Mouse (Mus musculus) neural tube, embryonic 14.5 days (tissue): ENCODE measurements around the gene Dctn1. TPM values are rescaled to one million over a fixed set of nuclear protein-coding genes. Genes with fewer than 3 reads are reported as not detected.
A peak's percentile ranks its signal among the peaks of the same experiment; 100 is the strongest.

Source experiments
- ATAC-seq: fragments of 200-750 bp; cut with Nextera tagmentation; 2 replicates; pipeline ENCODE4 v1.8.0; 2017; ENCODE audit warnings: low read depth, mild to moderate bottlenecking, moderate TSS enrichment, moderate library complexity
- H3K27ac ChIP-seq: fragments of 300-500 bp; sonication (generic); 2 replicates; pipeline ENCODE4 v1.5.1; 2014; ENCODE audit warnings: low read depth, mild to moderate bottlenecking, control low read depth, low read length, moderate library complexity, mixed read lengths
- H3K27me3 ChIP-seq: fragments of 300-500 bp; sonication (generic); 2 replicates; pipeline ENCODE4 v1.6.1; 2014; ENCODE audit warnings: low read length; ENCODE audit not compliant: control insufficient read depth, insufficient read depth
- H3K36me3 ChIP-seq: fragments of 300-500 bp; sonication (generic); 2 replicates; pipeline ENCODE4 v1.6.1; 2014; ENCODE audit warnings: low read length, mixed read lengths; ENCODE audit not compliant: control insufficient read depth, insufficient read depth
- H3K4me1 ChIP-seq: fragments of 300-500 bp; sonication (generic); 2 replicates; pipeline ENCODE4 v1.6.1; 2014; ENCODE audit warnings: low read length; ENCODE audit not compliant: control insufficient read depth, insufficient read depth
- H3K4me2 ChIP-seq: fragments of 300-500 bp; sonication (generic); 2 replicates; pipeline ENCODE4 v1.6.1; 2014; ENCODE audit warnings: mild to moderate bottlenecking, low read depth, low read length, control low read depth
- H3K4me3 ChIP-seq: fragments of 300-500 bp; sonication (generic); 2 replicates; pipeline ENCODE4 v1.5.1; 2014; ENCODE audit warnings: low read depth, low read length, control low read depth, mixed read lengths
- H3K9ac ChIP-seq: fragments of 300-500 bp; sonication (generic); replicated peaks from 2 replicates; pipeline ENCODE4 v1.6.1; 2014; ENCODE audit warnings: low read depth, mild to moderate bottlenecking, control low read depth, low read length, mixed read lengths
- H3K9me3 ChIP-seq: fragments of 300-500 bp; sonication (generic); 2 replicates; pipeline ENCODE4 v1.6.1; 2016; ENCODE audit warnings: low read length; ENCODE audit not compliant: control insufficient read depth
- WGBS: fragments of 180-500 bp; shearing (Covaris S2); extraction: QIAGEN DNeasy Blood & Tissue Kit; methylation state at CpG from one replicate; pipeline ENCODE4 v1.1.7; 2014; 5-methylcytosine and 5-hydroxymethylcytosine counted together
- polyA plus RNA-seq: library from polyadenylated mRNA; unstranded; fragments of >200 nt; fragmentation: Nextera tagmentation; extraction: Ambion mirVana; gene quantifications from 2 replicates; pipeline ENCODE4 v1.2.1, GENCODE M21; 2014

The Dctn1 gene
- 122 and 147 TPM in 2 replicates for polyA plus RNA-seq

DNA sequence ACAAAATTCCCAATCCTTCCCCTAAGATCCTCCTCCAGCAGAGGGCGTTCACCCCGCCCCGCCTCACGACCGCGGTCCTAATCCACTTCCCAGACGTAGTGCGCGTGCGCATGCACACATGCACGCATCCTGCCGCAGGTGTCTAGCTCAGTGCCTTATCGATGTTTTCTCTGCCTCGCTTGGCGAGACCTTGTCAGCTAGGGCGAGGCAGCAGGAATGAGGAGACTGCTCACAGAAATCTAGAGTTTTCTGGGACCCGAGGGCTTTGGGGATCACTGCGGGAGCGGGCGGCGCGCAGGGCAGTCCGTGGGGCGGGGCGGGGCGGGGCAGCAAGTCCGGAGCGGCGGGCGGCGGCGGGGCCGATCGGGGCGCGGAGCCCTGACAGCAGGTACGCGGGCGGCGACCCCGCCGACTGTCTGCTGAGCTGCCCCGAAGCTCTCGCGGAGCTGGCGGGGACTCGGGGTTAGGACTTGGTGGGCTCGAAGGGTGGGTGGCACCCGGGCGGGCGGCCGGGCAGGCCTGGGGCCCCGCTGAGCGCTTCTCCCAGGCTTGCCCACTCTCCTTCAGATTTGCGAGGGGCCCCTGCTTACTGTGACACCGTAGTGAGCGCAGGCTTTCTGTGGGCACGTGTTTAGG lies at the start of gene Dctn1:
Dctn1 (plus strand) TSS at position 314 of the 636 bp plus-strand sequence.
- H3K4me2 ChIP-seq, result peak within 1 kb of the TSS; percentile 87
- H3K9ac ChIP-seq, result peak within 1 kb of the TSS; percentile 82
- H3K4me1 ChIP-seq, result peaks cover 20% of the 10 kb centered on the region
- no peaks in the 10 kb centered on the region for H3K36me3 ChIP-seq
- peak; percentile 84 for ATAC-seq
- peak within 1 kb of the TSS; percentile 93 for H3K27ac ChIP-seq
- under 1% methylated on average over 58 of the region's 58 CpGs for WGBS
- peak within 1 kb of the TSS; percentile 81 for H3K4me3 ChIP-seq
- peaks cover 19% of the 10 kb centered on the region for H3K27me3 ChIP-seq
- H3K9me3 ChIP-seq, result no peaks in the 10 kb centered on the region

DNA sequence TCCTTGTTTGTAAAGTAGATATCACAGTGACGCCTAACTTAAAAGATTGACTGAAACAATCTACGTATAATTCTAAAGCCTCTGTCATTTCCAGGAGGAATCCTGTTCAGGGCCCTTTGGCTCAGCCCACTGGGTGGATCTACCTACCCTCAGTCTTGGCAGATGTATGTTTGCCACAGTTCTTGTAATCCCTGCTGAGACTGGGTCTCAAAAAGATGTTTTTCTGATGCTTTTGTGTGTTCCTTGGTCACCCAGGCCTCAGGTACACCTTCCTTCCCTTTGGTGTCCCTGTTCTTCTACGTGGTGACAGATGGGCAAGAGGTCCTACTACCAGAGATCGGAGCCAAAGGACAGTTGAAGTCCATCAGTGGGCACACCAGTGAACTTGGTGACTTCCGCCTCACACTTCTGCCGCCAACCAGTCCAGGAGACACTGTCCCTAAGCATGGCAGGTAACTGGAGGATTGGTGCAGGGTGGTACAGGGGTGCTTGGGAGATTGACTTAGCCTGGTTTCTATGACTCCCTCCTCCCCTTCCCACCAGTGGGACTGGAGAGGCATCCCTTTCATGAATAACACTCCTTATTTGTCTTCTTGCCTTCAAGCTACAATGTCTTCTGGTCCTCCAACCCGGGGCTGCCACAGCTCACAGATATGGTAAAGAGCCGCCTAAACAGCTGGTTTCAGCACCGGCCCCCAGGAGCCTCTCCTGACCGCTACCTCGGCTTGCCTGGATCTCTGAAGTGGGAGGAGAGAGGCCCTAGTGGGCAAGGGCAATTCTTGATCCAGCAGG lies 49.2 kb upstream of the Dctn1 start:
- ATAC-seq, result no peak
- WGBS, result 80% methylated on average over 11 of the region's 11 CpGs
- Histone ChIP-seq H3K4me1 (peaks cover 24% of the 10 kb centered on the region), H3K4me2 (peak overlapping the region; percentile 67), H3K9me3 (no peaks in the 10 kb centered on the region), H3K4me3 (peak overlapping the region; percentile 77), H3K9ac (peak overlapping the region; percentile 90), H3K27me3 (no peaks in the 10 kb centered on the region), H3K27ac (no peak overlapping the region), H3K36me3 (peaks cover 16% of the 10 kb centered on the region)

DNA sequence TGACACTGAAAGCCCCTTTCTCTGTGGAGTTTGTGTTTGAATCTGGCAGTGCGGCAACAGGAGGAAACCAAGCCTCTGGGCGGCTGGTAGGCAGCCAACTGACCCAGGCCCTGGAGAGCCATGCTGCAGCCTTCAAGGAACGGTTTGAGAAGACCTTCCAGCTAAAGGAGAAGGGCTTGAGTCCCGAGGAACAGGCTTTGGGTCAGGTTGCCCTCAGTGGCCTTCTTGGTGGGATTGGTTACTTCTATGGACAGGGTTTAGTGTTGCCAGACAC lies 48.6 kb upstream of the Dctn1 start:
- H3K4me1 ChIP-seq, result peaks cover 24% of the 10 kb centered on the region
- ATAC-seq, result no peak
- peaks cover 16% of the 10 kb centered on the region for H3K36me3 ChIP-seq
- H3K27me3 ChIP-seq, result no peaks in the 10 kb centered on the region
- no peak overlapping the region for H3K4me2 ChIP-seq
- H3K9me3 ChIP-seq, result no peaks in the 10 kb centered on the region
- H3K27ac ChIP-seq, result no peak overlapping the region
- 85% methylated on average over 4 of the region's 4 CpGs for WGBS
- H3K4me3 ChIP-seq, result no peak overlapping the region
- no peak overlapping the region for H3K9ac ChIP-seq

DNA sequence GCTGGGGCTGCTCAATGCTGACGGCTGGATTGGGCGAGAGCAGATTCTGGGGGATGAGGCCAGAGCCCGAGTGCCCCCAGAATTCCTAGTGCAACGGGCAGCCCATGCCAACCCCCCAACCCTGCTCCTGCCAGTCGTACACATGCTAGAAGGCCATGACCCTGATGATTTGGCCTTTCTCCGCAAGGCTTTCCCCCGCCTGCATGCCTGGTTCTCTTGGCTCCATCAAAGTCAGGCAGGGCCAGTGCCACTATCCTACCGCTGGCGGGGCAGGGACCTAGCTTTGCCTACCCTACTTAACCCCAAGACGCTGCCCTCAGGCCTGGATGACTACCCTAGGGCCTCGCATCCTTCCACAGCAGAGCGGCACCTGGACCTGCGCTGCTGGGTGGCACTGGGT lies 48.1 kb upstream of the Dctn1 start:
- peaks cover 29% of the 10 kb centered on the region for H3K4me1 ChIP-seq
- no peak for ATAC-seq
- H3K4me3 ChIP-seq, result no peak overlapping the region
- H3K9me3 ChIP-seq, result no peaks in the 10 kb centered on the region
- H3K36me3 ChIP-seq, result peaks cover 16% of the 10 kb centered on the region
- no peak overlapping the region for H3K4me2 ChIP-seq
- no peak overlapping the region for H3K9ac ChIP-seq
- 89% methylated on average over 13 of the region's 13 CpGs for WGBS
- H3K27ac ChIP-seq, result no peak overlapping the region
- no peaks in the 10 kb centered on the region for H3K27me3 ChIP-seq

DNA sequence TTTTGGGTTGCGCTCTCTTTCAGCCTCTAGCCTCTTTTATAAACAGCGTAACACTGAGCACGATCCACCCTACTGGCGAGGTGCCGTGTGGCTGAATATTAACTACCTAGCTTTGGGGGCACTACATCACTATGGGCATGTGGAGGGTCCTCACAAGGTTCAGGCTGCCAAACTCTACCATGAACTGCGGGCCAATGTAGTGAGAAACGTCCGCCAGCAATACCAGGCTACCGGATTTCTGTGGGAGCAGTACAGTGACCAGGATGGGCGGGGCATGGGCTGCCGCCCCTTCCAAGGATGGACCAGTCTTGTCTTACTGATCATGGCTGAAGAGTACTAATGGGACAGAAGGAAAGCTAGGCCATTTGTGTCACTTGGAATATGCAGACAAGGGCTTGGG lies 47.4 kb upstream of the Dctn1 start:
- no peak overlapping the region for H3K4me2 ChIP-seq
- H3K9ac ChIP-seq, result no peak overlapping the region
- H3K27ac ChIP-seq, result no peak overlapping the region
- ATAC-seq, result no peak
- WGBS, result 82% methylated on average over 11 of the region's 11 CpGs
- H3K4me1 ChIP-seq, result peaks cover 37% of the 10 kb centered on the region
- H3K36me3 ChIP-seq, result peaks cover 16% of the 10 kb centered on the region
- no peak overlapping the region for H3K4me3 ChIP-seq
- no peaks in the 10 kb centered on the region for H3K9me3 ChIP-seq
- H3K27me3 ChIP-seq, result no peaks in the 10 kb centered on the region

DNA sequence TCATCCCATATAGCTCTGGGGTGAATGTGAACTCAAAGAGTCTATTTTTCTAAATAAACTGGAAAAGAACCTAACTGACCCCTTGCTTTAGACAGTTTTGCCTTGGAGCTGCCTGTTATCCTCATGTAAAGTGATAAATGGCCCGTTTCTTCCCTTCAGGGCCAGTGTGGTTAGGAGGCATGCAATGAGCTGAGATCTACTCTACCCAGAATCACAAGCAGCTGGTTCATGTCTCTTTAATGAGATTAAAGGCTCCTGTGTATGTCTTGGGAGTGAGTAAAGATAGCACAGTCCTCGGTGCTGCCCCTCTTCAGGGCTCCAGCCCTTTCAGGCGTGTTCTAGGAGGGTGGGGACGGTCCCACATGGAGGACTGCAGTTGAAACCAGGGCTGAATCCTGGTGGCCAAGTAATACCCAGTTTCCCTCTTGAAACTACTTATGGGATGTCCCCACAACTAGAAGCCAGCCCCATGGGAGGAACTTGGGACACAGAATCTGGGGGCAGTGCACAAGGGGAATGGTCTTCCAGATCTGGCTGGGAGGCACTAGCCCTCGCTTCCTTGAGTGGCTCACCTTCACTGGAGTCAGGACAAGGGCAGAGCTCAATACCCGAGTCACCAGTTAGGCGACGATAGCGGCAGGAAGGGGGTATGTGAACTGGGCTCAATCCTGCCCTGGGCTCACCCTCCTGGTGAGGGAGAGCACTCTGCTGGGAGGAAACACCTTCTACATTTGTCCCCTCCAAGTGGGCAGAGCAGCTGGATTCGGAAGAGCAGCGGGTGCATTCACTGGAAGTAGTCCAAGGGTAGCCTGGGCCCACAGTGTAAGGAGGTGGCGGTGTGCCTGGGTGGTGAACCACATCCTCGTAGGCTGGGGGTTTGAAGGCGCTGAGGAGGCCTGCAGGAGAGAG lies 46.6 kb upstream of the Dctn1 start:
- peak overlapping the region; percentile 65; the same call in 1 of the 2 replicates for H3K4me3 ChIP-seq
- H3K4me1 ChIP-seq, result peaks cover 41% of the 10 kb centered on the region
- H3K4me2 ChIP-seq, result peak overlapping the region; percentile 92; the same call in 1 of the 2 replicates

DNA sequence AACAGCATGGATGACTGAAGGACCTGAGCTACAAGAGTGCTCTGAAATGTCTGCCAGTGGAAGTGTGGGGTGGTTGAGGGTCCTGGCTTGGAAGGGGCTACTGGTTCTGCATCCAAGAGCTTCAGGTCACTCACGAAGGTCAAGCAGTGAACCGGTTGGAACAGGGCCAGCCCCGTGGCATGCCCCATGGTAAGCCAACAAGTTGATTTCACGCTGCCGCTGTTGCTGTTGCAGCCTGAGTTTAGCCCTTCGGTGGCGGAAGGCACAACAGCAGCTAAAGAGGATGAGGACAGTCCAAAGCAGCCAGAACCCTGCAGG lies 46.0 kb upstream of the Dctn1 start:
- H3K4me2 ChIP-seq, result peak overlapping the region; percentile 92
- 0 out of 2 replicates have a peak overlapping the region, but pooled peaks have one; percentile 8 for H3K27ac ChIP-seq
- H3K4me1 ChIP-seq, result peaks cover 45% of the 10 kb centered on the region
- no peaks in the 10 kb centered on the region for H3K9me3 ChIP-seq
- no peak for ATAC-seq
- peaks cover 16% of the 10 kb centered on the region for H3K36me3 ChIP-seq
- H3K4me3 ChIP-seq, result peak overlapping the region; percentile 65; the same call in 1 of the 2 replicates
- no peaks in the 10 kb centered on the region for H3K27me3 ChIP-seq
- peak overlapping the region; percentile 95; the same call in 1 of the 2 replicates for H3K9ac ChIP-seq
- 66% methylated on average over 7 of the region's 7 CpGs for WGBS

More for the DNA sequence above, 46.6 kb upstream of the Dctn1 start:
- 82% methylated on average over 14 of the region's 14 CpGs for WGBS
- Histone ChIP-seq H3K36me3 (peaks cover 16% of the 10 kb centered on the region), H3K27ac (no peak overlapping the region), H3K27me3 (no peaks in the 10 kb centered on the region), H3K9ac (no peak overlapping the region), H3K9me3 (no peaks in the 10 kb centered on the region)
- no peak for ATAC-seq

DNA sequence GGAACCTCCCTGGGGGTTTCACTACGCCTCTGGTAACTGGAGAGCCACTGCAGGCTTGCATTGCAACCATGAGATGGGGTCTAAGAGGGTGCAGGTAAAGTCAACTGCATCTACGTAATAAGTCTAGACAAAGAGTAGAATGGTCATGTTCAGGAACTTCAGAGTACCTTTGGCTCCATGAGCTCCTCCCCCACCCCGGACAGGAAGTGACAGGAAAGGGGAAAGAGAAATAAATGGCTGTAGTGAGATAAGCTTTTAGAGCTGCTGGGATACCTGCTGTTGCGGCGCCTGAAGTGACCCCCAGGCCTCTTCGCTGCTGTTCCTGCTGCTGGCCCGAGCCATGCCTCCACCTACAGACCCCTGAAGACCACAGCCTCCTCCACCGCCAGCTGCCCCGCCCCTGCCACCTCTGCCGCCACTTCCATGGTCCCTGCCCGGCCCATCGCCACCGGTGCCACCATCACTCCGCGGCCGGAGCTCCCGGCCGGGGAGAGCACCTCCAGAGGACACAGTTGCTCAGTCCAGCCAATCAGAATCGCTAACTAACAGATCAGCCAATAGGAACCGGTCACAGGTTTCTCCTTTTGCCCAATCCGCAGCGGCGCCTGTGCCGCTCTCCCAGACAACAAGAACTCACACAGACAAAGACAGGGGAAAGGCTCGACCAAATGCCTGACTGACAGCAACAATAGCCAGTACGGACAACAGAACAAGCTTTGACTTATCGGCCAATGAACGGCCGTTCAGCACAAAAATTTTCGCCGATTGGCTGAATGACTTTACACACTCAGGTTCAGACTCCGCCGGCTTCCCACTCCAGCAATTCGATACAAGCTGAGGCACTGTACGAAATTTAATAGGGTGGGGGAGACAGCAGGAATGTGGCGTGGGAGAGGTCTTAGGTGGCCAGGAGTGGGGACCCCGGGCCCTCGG lies 44.5 kb upstream of the Dctn1 start, which contains the start of gene Wbp1:
Wbp1 (minus strand) TSS at position 630 of the 933 bp plus-strand sequence.
- Histone ChIP-seq H3K36me3 (peaks cover 16% of the 10 kb centered on the region), H3K9me3 (no peaks in the 10 kb centered on the region), H3K9ac (peak within 1 kb of the TSS; percentile 95), H3K4me3 (peak within 1 kb of the TSS; percentile 65), H3K4me1 (peaks cover 43% of the 10 kb centered on the region), H3K27ac (peak within 1 kb of the TSS; percentile 98), H3K4me2 (peak within 1 kb of the TSS; percentile 92), H3K27me3 (no peaks in the 10 kb centered on the region)
- under 1% methylated on average over 38 of the region's 38 CpGs for WGBS
- peak; percentile 94 for ATAC-seq
